Mouse (Mus musculus) stomach, embryonic 14.5 days (tissue): ENCODE results near the gene Zg16. TPM values are rescaled to one million over a fixed set of nuclear protein-coding genes. Genes with fewer than 3 reads are reported as not detected.

Experiments used
- ATAC-seq: fragments of 200-750 bp; cut with Nextera tagmentation; 2 replicates; pipeline ENCODE4 v1.8.0; 2017; ENCODE audit warnings: low read depth, moderate TSS enrichment; ENCODE audit not compliant: insufficient number of reproducible peaks, insufficient read depth, low FRiP score
- H3K27ac ChIP-seq: fragments of 300-500 bp; sonication (generic); 2 replicates; pipeline ENCODE4 v1.5.1; 2014; ENCODE audit warnings: mild to moderate bottlenecking, low read length, moderate library complexity, mixed read lengths
- H3K27me3 ChIP-seq: fragments of 300-500 bp; sonication (generic); 2 replicates; pipeline ENCODE4 v1.6.1; 2014; ENCODE audit warnings: low read length, control low read depth, mixed read lengths; ENCODE audit not compliant: control insufficient read depth, insufficient read depth
- H3K36me3 ChIP-seq: fragments of 300-500 bp; sonication (generic); 2 replicates; pipeline ENCODE4 v1.6.1; 2014; ENCODE audit warnings: mild to moderate bottlenecking, control low read depth, low read length, moderate library complexity, mixed read lengths; ENCODE audit not compliant: control insufficient read depth, insufficient read depth
- H3K4me1 ChIP-seq: fragments of 300-500 bp; sonication (generic); 2 replicates; pipeline ENCODE4 v1.6.1; 2014; ENCODE audit warnings: low read length, control low read depth, mixed read lengths; ENCODE audit not compliant: control insufficient read depth, insufficient read depth
- H3K4me2 ChIP-seq: fragments of 300-500 bp; sonication (generic); replicated peaks from 2 replicates; pipeline ENCODE4 v1.6.1; 2014; ENCODE audit warnings: low read depth, low read length, control low read depth
- H3K4me3 ChIP-seq: fragments of 300-500 bp; sonication (generic); 2 replicates; pipeline ENCODE4 v1.5.1; 2014; ENCODE audit warnings: low read depth, low read length, control low read depth
- H3K9ac ChIP-seq: fragments of 300-500 bp; sonication (generic); replicated peaks from 2 replicates; pipeline ENCODE4 v1.6.1; 2014; ENCODE audit warnings: low read depth, mild to moderate bottlenecking, control low read depth, low read length, moderate library complexity, mixed read lengths
- H3K9me3 ChIP-seq: fragments of 300-500 bp; sonication (generic); 2 replicates; pipeline ENCODE4 v1.6.1; 2016; ENCODE audit warnings: low read depth, low read length, control low read depth; ENCODE audit not compliant: control insufficient read depth
- WGBS: fragments of 180-500 bp; shearing (Covaris S2); extraction: QIAGEN DNeasy Blood & Tissue Kit; methylation state at CpG from one replicate; pipeline ENCODE4 v1.1.7; 2014; 5-methylcytosine and 5-hydroxymethylcytosine counted together
- polyA plus RNA-seq: library from polyadenylated mRNA; unstranded; fragments of >200 nt; fragmentation: Nextera tagmentation; extraction: Ambion mirVana; gene quantifications from 2 replicates; pipeline ENCODE4 v1.2.1, GENCODE M21; 2014

The Zg16 gene
- polyA plus RNA-seq, 1 experiment from 2014 or later, result not detected

DNA sequence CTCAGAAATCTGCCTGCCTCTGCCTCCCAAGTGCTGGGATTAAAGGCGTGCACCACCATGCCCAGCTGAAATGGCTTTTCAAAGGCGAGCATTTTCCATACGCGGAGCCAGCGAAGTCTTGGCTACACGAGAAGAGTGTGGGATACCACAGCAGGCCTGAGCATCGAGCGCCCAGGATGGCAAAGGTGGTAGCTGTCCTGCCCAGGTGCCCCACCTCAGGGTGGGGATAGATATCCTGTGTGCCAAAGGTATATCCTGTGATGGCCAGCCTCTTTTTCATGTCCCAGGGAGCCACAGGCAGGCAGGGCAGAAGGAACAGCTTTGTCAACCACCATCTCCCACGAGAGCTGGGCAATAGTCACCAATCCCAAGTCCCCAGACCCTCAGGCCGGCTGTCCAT, 74.3 kb downstream of the Zg16 start:
- 94% methylated on average over 10 of the region's 10 CpGs for WGBS
- Histone ChIP-seq H3K4me1 (peaks cover 38% of the 10 kb centered on the region), H3K4me3 (no peak overlapping the region), H3K4me2 (no peak overlapping the region), H3K9ac (no peak overlapping the region), H3K27ac (no peak overlapping the region), H3K36me3 (peaks cover 12% of the 10 kb centered on the region), H3K9me3 (no peaks in the 10 kb centered on the region), H3K27me3 (no peaks in the 10 kb centered on the region)
- ATAC-seq, result no peak

DNA sequence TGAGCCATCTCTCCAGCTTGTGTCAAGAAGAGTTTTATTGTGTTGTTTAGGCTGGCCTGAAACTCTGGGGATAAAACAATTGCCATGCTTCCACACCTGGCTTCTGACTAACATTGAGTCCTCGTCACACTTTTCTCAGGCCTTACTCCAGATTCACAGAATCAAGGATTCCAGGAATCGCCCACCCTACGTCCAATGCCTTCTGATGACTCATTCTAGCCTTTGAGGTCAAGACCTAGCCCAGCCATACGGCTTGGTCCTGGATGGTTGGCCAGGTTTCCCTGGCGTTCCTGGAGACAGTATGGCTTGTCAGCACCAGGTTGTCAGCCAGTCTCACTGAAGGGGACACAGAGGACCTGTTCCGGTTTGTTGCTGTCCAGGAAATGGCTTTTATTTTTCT, 74.8 kb downstream of the Zg16 start:
- ATAC-seq, result no peak
- H3K27me3 ChIP-seq, result no peaks in the 10 kb centered on the region
- no peak overlapping the region for H3K4me3 ChIP-seq
- no peak overlapping the region for H3K4me2 ChIP-seq
- WGBS, result 86% methylated on average over 6 of the region's 6 CpGs
- peaks cover 12% of the 10 kb centered on the region for H3K36me3 ChIP-seq
- no peak overlapping the region for H3K27ac ChIP-seq
- no peak overlapping the region for H3K9ac ChIP-seq
- peaks cover 37% of the 10 kb centered on the region for H3K4me1 ChIP-seq
- H3K9me3 ChIP-seq, result no peaks in the 10 kb centered on the region

DNA sequence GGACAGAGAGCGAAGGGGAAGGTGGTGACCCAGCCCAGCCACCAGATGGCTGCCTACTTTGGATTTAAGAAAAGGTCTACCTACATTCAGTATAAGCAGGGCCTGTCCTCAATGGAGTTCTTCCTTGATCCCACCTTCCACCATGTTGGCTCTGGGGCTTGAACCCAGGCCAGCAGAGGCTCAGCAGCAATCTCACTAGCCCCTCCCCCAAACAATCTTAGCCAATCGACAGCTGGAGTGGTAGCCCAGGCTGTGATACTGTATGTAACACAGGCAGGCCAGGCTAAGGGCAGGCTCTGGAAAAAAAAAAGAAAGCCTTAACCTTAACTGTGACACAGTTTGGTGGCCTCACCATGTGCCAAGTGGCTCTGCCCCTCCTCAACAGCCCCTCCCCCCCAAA, 75.4 kb downstream of the Zg16 start:
- H3K36me3 ChIP-seq, result peaks cover 12% of the 10 kb centered on the region
- 67% methylated on average over 2 of the region's 2 CpGs for WGBS

DNA sequence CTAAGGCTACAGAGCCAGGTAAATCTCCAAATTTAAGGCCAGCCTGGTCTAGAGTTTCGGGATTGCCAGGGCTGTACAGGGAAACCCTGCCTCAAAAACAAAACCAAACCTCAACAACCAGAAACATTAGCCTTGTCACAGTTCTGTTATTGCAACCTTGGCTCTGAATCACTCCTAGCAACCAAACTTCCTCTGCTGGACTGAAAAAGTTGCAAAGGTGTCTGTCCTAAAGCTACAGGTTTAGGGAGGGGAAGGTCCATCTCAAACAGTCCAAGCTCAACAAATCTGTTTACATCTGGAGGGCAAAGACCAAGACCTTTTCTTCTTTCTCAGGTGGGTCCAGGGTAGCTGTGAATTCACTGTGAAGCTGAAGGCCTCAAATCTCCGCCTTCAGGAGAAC, 76.1 kb downstream of the Zg16 start:
- peaks cover 35% of the 10 kb centered on the region for H3K4me1 ChIP-seq
- no peak for ATAC-seq

More for the DNA sequence above, 75.4 kb downstream of the Zg16 start:
- Histone ChIP-seq H3K27me3 (no peaks in the 10 kb centered on the region), H3K27ac (no peak overlapping the region), H3K9me3 (no peaks in the 10 kb centered on the region), H3K4me2 (no peak overlapping the region), H3K9ac (no peak overlapping the region), H3K4me3 (no peak overlapping the region), H3K4me1 (peaks cover 37% of the 10 kb centered on the region)
- no peak for ATAC-seq

DNA sequence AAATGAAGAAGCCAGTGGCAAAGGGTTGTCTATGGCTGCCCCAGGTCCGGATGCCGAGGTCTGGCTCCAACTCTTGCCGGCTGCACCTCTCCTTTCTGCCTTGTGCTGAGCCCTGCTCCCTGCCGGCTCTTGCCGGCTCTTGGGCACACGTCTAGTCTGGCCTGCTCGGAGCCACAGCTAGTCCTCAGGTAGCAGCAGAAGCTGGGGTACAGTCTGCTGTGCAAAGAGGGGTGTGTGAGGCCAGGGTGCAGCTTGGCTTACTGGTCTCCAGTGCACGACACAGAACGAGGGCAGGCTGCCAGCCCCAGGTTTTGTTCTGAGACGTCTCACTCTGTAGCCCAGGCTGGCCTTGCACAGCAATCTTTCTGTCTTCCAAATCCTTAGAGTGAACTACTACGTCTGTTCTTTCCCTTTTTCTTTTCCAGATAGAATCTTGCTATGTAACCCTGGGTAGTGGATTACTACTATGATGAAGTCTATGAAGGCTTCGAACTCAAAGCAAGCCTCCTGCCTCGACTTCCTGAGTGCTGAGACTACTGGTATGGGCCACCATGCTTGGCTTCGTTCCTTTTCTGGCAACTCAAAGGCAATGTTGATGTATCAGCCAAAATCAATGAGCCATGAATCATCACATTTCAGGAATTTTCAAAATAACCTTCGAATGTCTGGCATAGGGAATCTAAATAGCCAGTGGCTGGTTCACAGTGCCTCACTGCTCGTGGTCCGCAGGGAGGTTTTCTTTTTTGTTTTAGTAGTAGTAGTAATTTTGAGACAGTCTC, 77.6 kb downstream of the Zg16 start:
- WGBS, result 82% methylated on average over 17 of the region's 17 CpGs
- ATAC-seq, result no peak

More for the DNA sequence above, 76.1 kb downstream of the Zg16 start:
- Histone ChIP-seq H3K27ac (no peak overlapping the region), H3K9me3 (no peaks in the 10 kb centered on the region), H3K27me3 (no peaks in the 10 kb centered on the region), H3K36me3 (peaks cover 12% of the 10 kb centered on the region), H3K4me3 (no peak overlapping the region), H3K9ac (no peak overlapping the region), H3K4me2 (no peak overlapping the region)
- WGBS, result 92% methylated on average over 2 of the region's 2 CpGs

DNA sequence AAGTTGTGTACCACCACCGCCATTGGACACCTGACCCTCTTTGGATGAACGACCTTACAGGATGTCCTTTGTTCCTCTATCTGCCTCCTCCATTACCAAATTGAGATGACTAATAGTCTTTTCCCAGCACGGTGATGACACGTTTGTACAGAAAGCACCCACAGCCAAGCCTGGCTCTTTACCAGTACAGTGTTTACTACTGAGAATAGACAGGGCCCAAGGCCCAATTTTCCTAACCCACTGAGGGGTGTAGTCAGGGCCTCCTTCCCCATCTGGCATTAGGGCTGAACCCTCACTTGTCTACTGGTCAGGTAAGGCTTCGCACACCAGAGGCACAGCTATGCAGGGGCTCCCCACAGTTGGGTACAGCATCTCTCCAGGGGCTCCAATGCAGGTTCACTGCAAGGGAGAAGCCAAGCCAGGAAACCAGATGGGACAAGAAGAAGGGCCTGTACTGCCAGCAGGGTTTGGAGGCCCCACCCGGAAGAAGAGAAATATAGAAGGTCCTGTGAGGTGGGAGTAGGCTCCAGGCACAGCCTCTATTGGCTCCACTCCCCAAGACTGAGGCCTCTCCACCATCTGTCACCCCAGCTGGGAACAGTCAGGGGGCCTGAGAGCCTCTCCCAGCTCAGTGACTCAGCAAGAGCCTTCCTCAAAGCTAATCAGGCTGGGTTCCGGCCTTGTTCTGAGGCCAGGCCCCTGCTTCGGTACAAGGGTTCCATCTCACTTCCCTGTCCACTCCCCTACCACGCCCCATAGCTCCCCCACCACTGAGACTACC, 78.7 kb downstream of the Zg16 start:
- no peaks in the 10 kb centered on the region for H3K27me3 ChIP-seq
- peaks cover 4% of the 10 kb centered on the region; the same call in 1 of the 2 replicates for H3K36me3 ChIP-seq
- WGBS, result 41% methylated on average over 9 of the region's 9 CpGs
- H3K4me2 ChIP-seq, result no peak overlapping the region
- no peaks in the 10 kb centered on the region for H3K9me3 ChIP-seq
- H3K4me3 ChIP-seq, result no peak overlapping the region
- peaks cover 15% of the 10 kb centered on the region for H3K4me1 ChIP-seq
- no peak overlapping the region for H3K9ac ChIP-seq
- H3K27ac ChIP-seq, result peak overlapping the region; percentile 91
- peak; percentile 94 for ATAC-seq

More for the DNA sequence above, 77.6 kb downstream of the Zg16 start:
- no peaks in the 10 kb centered on the region for H3K27me3 ChIP-seq
- H3K27ac ChIP-seq, result peak overlapping the region; percentile 91
- peaks cover 4% of the 10 kb centered on the region; the same call in 1 of the 2 replicates for H3K36me3 ChIP-seq
- no peak overlapping the region for H3K9ac ChIP-seq
- no peak overlapping the region for H3K4me2 ChIP-seq
- H3K9me3 ChIP-seq, result no peaks in the 10 kb centered on the region
- peaks cover 21% of the 10 kb centered on the region for H3K4me1 ChIP-seq
- no peak overlapping the region for H3K4me3 ChIP-seq

DNA sequence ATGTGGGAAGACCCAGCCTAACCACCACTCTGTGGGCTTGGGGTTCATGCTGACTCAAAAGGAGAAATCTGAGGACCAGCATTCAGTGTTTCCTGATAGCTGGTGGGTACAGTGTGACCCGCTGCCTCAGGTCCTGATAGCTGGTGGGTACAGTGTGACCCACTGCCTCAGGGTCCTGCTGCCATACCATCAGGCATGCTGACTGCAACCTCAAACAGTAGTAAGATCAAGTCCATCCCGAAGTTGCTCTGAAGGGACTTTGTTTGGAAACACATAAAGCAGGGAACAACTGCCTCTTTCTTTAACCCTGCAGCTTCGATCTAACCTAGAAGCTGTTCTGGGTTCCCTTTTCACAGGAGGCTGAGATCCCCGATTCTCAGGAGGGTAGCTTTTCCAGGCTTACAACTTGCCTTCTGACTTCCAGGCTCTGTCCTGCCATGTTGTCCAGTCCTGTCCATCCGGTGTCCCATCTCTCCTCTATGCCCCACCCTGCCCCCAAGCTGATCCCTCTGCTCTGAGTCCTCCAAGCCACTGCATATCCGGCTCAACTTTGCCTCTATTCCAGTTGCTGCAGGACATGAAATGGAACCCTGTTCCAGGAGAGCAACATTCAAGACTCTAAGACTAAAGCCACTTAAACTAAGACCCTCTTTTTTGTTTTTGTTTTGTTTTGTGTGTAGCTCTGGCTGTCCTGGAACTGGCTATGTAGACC, 79.7 kb downstream of the Zg16 start:
- Histone ChIP-seq H3K4me2 (no peak overlapping the region), H3K27me3 (no peaks in the 10 kb centered on the region), H3K9me3 (no peaks in the 10 kb centered on the region), H3K4me3 (no peak overlapping the region), H3K36me3 (no peaks in the 10 kb centered on the region; the same call in 1 of the 2 replicates), H3K9ac (no peak overlapping the region), H3K4me1 (peaks cover 15% of the 10 kb centered on the region), H3K27ac (no peak overlapping the region; the same call in 1 of the 2 replicates)
- 84% methylated on average over 6 of the region's 6 CpGs for WGBS
- no peak for ATAC-seq

DNA sequence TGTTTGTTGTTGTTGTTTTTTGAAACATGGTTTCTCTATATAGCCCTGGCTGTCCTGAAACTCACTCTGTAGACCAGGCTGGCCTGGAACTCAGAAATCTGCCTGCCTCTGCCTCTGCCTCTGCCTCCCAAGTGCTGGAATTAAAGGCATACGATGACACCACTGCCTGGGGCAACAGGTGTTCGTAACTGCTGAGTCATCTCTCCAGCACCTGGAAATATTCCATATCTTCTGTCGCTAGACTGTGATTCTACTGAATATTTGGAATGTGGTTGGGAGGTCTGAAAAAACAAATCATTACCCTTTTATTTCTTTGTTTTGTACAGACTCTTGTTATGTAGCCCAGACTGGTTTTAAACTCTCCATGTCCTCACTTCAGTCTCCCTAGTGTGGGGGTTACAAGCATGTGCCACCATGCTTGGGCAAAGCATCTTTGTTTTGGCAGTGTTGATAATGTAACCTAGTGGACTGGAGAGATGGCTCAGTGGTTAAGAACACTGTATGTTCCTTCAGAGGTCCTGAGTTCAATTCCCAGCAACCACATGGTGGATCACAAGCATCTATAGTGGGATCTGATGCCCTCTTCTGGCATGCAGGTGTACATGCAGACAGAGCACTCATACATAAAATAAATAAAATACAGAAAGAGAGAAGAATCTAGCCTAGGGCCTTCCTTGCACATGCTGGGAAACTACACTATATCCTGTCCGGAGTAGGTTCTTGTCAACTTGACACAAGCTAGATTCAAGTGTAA, 82.8 kb downstream of the Zg16 start:
- WGBS, result 81% methylated on average over 4 of the region's 4 CpGs

More for the DNA sequence above, 82.8 kb downstream of the Zg16 start:
- H3K27ac ChIP-seq, result no peak overlapping the region
- no peak for ATAC-seq
- no peaks in the 10 kb centered on the region for H3K36me3 ChIP-seq
- H3K9me3 ChIP-seq, result no peaks in the 10 kb centered on the region
- no peaks in the 10 kb centered on the region for H3K27me3 ChIP-seq
- H3K4me3 ChIP-seq, result no peak overlapping the region
- H3K4me2 ChIP-seq, result no peak overlapping the region
- peaks cover 12% of the 10 kb centered on the region for H3K4me1 ChIP-seq
- no peak overlapping the region for H3K9ac ChIP-seq
